Mouse (Mus musculus) 3134 (cell line): ENCODE data around the gene Colgalt2.

ENCODE experiments used
- DNase-seq: peaks from one replicate; pipeline ENCODE4 v3.0.0-alpha.2; 2011; ENCODE audit warnings: low spot score; ENCODE audit not compliant: insufficient read length; ENCODE audit errors: extremely low read depth

Gene Colgalt2

DNA sequence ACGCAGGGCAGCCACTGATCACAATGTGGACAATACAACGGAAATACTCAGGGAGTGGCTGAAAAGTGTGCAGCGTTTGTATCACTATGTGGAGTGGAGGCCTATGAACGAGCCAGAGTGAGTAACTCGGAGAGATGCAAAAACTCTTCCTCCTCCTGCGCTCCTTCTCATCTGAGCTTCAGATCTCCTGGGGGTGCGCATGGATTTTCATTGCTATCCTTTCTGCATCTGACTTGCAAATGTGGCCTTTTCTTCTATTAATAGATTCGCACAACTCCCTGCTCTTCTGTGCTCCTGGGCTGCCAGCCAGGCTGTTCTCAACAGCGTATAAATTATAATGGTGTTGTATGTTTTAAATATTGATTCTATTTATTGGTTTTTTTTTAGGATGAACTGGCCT, 68.8 kb downstream of the Colgalt2 start:
- no peak for DNase-seq

GRCm38 (mm10) chr1:152476126-152476525, 76.5 kb downstream of the Colgalt2 start:
- no peak for DNase-seq

DNA sequence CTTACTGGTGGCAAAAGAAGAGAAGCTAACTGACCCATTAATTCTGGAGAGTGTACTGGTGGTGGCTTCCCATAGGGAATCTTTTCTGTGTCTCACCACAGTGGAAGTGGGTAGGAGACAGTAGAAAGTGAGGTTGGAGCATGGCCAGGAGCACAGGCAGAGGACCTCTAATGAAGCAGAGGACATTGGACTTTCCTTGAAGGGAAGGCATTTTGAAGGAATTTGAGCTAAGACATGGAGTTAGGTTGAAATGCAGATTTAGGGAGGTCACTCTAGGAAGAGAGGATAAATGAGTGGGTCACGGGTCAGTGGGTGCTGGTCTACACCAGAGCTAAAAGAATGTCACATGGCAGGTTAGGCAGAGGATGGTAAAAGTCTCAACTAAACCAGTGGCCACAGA, 91.2 kb downstream of the Colgalt2 start:
- DNase-seq: no peak

DNA sequence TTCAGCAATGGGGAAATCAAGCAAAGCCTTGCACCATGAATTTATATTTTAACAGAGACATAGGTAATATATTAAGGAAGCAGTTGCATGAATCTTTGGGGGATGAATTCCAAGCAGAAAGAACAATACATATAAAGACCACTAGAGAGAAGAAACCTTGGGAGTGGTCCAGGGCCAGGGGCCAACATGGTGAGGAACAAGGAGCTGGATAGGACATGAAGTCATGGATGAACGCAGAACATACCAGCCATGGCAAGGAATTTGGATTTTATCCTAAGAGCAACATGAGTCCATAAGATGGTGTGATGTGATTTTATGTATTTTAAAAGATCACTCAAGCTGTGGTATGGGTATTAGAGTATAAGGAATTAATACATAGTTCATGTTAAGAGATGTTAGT, 92.6 kb downstream of the Colgalt2 start:
- no peak for DNase-seq

DNA sequence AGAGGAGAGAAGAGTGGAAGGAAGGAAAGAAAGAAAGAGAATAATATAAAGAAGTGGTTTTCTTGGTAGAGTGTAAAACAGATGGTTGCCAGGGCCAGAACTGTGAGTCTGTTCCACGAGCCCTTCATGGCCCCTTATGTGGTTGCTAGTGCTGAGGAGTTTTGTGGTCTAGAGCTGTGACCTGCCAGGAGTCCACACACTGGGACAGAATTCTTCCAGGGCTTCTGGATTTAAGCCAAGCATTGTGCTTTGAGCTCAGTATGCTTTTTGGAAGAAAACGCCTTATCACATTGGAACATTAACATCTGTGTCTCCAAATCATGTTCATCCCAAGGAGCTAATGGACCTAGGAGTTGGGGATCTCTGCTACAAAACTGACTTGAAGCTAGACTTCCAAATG, 97.2 kb downstream of the Colgalt2 start:
- no peak for DNase-seq

DNA sequence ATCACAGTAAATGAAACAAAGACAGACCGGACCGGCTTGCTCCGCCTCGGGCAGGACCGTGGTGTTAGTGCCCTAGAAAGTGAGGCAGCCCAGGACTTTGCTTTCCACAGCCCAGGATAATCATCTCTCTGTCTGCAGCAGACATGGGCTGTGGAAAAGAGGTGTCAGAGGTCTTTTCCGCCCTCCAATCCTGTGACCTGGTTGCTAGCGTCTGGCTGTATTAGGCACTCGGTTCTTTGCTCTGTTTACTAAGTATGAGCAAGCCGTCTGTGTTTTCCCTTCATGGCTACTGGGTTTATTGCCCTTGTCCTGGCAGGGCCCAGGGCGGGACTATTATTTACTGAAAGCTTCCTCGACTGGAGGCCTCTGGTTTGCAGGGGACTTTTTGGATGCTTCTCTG, 98.0 kb downstream of the Colgalt2 start:
- no peak for DNase-seq

- no peak for DNase-seq
Observed at GRCm38 (mm10) chr1:152499802-152500201, 100.2 kb downstream of the Colgalt2 start.

- no peak for DNase-seq
Observed at GRCm38 (mm10) chr1:152506175-152506574, 106.5 kb downstream of the Colgalt2 start.

GRCm38 (mm10) chr1:152506726-152507125, 107.1 kb downstream of the Colgalt2 start:
- no peak for DNase-seq

DNA sequence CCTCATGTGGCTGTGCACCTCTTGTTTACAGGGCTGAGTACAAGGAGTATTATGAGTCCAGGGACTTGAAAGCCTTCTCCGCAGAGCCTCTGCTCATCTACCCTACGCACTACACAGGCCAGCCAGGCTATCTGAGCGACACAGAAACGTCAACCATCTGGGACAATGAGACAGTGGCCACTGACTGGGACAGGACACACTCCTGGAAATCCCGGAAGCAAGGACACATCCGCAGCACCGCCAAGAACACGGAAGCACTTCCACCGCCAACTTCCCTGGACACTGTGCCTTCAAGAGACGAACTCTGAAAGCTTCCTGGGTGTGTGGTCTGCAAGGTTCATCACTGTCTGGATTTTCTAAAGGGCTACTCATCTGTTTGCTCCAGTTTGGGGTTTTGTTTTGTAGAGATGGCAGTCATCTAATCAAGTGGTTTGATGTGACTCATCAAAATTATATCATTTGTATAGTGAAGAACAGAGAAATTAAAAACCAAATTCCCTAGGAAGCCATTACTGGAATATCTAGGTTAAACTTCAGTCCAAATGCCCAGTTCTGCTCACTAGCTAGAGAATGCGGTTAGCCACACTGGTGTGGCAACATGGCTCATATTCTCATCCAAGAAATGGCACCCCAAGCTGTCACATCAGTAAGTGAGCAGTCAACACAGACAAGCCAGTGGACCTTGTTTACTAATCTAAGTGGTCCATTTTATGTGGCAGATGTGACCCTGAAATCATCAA, 109.0 kb downstream of the Colgalt2 start:
- no peak for DNase-seq

GRCm38 (mm10) chr1:152511237-152511636, 111.6 kb downstream of the Colgalt2 start:
- DNase-seq: peak; percentile 34

GRCm38 (mm10) chr1:152514256-152514655, 114.6 kb downstream of the Colgalt2 start:
- DNase-seq: no peak

- DNase-seq: no peak
Observed at GRCm38 (mm10) chr1:152517057-152517570, 117.5 kb downstream of the Colgalt2 start.

DNA sequence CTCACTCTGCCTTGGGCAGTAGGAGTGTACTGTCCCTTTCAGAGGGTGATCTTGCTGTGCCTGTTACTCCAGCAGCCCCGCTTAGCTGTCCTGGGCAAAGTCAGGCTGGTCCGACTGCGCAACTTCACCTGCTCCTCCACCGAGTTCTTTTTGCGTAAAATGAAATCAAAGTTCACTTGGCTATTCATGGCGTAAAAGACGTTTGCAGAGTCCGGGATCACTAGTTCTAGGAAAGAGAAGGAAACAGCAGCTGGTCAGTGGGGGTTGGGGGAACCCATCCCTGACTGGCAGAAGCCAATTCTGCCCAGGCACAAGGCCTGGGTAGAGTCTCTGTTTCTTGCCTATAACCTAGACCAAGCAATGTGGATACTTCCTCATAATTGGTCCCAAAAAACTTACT, 119.3 kb downstream of the Colgalt2 start:
- no peak for DNase-seq

- DNase-seq: peak; percentile 16
Observed at GRCm38 (mm10) chr1:152520798-152521575, 121.4 kb downstream of the Colgalt2 start.

GRCm38 (mm10) chr1:152522226-152522625, 122.6 kb downstream of the Colgalt2 start:
- DNase-seq: no peak

DNA sequence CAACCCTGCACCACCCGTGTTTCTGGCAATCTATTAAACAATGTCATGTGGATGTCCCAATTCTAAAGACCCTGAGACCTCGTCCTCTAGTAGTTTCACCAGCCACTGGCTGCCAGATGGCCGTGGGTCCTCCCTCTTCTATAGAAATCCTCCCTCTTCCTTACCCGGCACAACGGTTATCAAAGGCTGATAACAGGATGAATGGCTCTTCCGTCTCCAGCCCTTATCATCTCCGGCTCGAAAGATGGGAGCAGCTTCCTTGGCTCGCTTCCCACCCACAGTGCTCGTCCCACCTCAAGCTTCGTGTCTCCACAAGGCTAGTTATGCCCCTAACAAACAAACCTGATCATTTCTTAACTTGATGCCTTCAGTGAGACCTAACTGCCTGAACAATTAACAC, 123.7 kb downstream of the Colgalt2 start:
- DNase-seq: no peak

DNA sequence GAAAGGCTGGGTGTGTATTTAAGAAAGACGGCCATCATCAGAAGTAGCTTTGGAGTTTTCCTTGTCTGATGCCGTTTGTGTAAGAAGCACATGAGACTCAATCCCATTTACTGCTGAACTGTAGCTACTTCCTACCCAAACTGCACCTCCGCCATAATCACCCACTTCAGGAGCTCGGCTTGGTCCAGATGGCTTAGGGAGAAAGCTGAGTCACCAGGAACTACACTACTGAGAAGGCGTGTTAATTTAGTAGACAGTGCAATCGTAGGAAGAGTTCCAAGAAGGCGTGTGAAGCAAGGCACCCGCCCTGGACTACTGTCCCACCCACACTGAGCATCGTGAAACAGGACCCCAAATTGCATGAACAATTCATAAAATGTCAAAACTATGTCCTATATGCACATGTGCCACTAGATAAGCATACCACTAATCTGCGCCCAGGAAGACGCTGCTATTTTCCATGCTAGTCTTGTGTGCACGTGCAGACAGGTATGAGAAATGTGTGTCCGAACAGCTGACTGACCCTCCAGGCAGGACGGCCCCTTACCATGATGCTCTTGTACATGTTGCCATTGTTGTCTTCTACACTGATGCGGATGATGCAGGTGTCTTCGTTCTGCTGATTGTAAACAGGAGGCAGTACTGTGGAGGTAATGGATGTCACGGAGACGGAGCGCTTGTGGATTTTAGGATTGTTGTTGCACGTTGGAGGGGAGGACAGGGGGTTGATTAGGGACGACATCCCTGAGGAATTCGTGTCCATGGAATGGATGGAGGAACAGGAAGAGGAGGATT, 124.7 kb downstream of the Colgalt2 start:
- no peak for DNase-seq

GRCm38 (mm10) chr1:152524987-152525648, 125.5 kb downstream of the Colgalt2 start:
- DNase-seq: peak; percentile 52

DNA sequence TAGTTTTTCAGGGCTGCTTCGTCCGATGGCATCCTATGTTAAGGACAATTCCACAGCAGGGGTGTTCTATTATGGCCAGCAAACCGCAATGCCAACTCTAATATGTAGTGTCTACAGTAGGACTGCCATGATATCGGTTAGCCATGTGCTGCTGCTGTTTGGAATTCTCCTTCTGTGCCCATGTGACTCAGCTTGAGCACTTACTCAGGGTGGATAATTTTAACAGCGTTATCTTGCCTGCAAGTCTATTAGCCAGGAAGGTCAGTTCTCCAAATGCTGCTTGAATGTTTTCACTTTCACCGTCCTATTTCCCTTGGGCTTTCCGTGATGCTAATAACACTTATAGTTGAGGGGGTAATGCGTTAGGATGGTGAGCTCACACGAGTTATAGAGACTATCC, 126.5 kb downstream of the Colgalt2 start:
- DNase-seq: no peak

GRCm38 (mm10) chr1:152528214-152528613, 128.6 kb downstream of the Colgalt2 start:
- DNase-seq: no peak
